Mouse (Mus musculus) heart, postnatal 0 days (tissue): ENCODE data around the gene Pla2g15.

ENCODE experiments used
- CTCF ChIP-seq: IDR thresholded peaks from 2 replicates; pipeline ENCODE4 v1.5.1; 2016; ENCODE audit warnings: antibody characterized with exemption, control low read depth, low read depth
- EP300 ChIP-seq: IDR thresholded peaks from 2 replicates; pipeline ENCODE4 v1.6.1; 2016; ENCODE audit warnings: antibody characterized with exemption, low read depth

DNA sequence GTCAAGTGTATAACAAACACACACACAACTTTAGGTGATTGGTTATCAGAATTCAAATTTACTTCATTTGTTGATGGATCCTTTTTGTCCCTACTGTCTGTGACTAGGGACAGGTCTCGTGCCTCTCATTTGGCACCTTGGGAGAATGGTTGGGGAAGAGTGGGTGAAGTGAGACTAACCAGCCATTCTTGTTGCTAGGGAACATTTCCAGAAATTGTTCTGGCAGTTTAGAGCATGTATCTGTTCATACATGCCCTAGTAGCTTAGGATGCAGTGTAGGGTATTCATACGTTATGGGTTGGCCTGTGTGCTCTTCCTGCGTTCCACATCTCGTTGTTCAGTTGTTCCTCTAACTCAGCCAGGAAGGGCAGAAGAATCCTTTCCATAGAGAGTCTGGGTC lies 39.0 kb downstream of the Pla2g15 start:
- no peak for TF ChIP-seq CTCF
- no peak for TF ChIP-seq EP300
